Mouse (Mus musculus) heart, adult 11 months (tissue): ENCODE measurements around the gene Apbb2.

Experiments used
- DNase-seq: peaks from one replicate; pipeline ENCODE4 v3.0.0; 2022

The Apbb2 gene

DNA sequence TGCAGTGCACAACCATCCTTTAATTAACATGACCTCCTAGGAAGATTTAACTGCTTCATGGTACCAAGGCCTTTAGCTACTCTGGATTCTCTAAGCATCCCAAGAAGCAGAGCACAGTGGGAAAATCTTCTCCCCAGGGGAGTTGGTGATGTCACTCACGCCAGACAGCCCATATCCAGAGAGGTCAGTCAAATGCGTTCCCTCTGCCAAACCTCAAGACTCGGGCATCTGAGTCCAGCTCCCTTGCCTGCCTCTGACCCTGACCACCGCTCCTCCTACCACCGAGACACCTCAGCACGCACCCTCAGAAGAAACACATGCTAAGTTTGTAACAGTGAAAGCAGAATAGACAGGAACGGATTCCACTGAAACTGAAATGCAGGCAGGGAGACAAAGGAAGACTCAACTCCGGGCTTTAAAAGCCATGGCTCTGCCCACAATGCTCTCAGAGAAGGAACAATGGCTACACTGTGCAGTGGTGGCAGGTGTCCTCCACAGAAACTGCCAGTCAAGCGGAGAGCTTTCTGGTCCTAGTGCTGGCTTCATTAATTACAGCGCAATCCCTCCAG lies 72.9 kb downstream of the Apbb2 start:
- DNase-seq, result peak; percentile 95

DNA sequence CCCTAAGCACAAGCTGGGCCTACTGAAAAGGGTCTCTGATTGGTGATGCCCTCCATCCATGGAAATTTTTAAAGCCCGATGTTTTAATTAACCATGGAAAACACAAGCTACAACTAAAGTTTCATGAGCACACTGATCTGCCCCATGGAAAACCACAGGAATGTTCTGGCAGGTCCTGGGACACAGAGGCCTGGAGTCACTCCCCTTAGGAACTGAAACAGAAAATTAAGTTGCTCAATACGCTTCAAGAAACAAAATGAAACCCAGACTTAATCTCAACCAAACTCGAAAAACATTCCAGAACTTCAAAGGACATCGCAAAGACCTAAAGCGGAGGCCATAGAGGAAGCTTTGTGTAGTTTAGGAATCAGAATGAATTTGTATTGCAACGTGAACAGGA lies 74.8 kb downstream of the Apbb2 start:
- DNase-seq, result peak; percentile 96

DNA sequence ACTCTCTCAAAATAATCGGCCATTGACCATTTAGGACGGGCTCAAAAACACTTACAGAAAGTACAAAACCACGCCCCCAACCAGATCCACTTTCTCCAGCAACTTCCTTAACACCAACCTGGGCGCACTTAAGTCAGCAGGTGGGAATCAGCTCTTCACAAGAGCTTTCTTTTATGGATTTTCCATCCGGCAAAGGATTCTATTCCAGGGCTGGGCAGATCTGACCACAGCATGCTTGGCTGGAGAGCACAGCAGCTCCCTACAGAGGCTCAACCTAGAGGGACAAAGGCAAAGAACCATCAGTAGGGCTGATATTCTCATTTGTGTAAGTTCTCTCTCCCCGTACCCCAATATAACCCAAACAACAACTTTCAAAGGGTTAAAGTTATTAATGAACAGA lies 75.2 kb downstream of the Apbb2 start:
- DNase-seq, result peak; percentile 81

DNA sequence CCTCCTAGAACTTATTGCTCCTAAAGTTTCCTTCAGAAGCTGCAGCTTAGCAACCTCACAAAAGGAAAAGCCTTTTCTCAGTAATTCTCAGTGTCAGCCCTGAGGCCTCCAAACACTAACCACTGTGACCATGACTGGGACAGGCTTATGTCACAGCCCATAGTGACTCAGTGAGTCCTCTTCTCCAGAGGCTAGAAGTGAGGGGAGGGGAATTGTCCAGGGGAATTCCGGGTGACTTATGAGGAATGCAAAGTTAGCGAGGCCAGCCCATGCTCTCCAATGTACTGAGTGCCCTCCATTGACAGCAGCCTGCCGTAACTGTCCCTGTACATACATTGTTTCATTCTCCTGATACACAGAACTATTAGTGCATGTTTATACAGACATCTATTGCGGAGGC lies 76.1 kb downstream of the Apbb2 start:
- DNase-seq, result peak; percentile 82

DNA sequence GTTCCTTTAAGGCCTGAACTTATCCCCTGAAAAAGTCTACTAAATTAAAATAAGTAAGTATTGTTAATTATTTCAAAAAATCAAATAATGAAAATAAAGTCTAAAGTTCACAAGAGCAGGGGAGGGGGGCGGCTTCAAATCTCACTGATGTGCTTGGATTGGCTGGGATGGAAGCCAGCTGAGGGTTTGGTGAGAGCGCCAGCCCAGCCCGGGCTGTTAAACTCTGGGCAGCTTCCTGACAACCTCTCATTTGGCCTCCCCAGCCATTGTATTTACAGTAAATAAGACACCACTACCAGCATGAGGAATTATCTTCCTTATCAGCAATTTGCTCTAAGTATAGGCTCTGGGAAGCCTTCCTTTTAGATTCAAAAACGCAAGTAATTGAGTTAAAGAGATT lies 77.2 kb downstream of the Apbb2 start:
- DNase-seq, result peak; percentile 78

DNA sequence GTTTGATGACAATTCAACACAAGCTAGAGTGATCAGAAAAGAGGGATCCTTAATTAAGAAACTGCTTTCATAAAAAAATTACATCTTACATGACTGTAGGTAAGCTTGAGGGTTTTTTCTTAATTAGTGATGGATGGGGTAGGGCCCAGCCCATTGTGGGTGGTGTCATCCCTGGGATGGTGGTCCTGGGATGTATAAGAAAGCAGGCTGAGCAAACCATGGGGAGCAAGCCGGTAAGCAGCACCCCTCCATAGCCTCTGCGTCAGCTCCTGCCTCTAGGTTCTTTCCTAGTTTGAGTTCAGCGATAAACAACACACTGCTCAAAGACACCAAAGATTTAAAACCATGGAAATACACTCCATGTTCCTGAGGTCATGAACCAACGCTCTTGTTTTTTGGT lies 78.3 kb downstream of the Apbb2 start:
- peak; percentile 65 for DNase-seq

DNA sequence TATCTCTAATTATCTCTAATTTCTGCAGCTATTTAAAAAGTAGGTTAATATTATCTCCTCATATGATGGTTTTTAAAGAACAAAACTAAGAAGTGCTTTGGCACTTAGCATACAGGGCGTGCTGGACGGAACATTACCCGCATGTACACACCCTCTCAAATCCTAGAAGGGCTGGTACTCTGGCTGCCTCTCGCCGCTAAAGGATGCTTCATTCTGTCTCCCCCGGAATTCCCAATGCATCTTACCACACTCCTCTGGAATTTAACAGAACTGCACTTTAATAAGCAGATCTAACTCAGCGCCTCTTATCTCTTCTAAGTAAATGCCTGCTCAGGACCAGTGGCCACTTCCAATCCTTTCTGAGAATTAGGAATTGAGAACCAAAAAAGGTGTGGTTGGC lies 80.8 kb downstream of the Apbb2 start:
- DNase-seq, result peak; percentile 87

DNA sequence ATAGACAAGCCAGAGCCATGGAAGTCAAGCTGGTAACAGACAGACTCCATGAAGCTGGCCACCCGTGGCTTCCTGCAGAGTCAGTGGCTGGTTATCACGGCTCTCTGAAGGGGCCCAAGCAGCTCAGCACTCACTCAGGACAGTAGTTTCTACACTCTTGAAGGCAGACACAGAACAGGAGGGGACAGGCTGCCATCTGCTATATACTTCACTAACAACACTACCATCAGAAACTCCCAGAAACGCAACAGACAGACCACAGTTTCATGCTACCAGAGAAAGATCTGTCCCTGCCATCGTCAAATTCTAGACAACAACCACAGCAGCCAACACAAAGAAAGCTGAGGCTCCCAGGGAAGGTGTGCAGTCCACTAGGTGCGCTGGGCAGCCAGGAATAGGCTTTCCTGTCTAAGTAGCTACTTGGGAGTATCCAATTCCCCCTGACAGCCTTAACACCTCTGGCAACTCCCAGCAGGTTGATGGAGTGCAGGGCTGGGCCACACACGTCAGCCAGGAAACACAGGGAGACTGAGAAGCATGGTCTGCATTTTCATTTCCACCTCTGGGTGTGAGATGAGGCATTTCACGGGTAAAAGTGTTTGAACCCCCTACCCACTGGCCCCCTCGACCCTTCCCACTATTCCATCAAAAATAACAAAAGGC lies 81.8 kb downstream of the Apbb2 start:
- peak; percentile 84 for DNase-seq

DNA sequence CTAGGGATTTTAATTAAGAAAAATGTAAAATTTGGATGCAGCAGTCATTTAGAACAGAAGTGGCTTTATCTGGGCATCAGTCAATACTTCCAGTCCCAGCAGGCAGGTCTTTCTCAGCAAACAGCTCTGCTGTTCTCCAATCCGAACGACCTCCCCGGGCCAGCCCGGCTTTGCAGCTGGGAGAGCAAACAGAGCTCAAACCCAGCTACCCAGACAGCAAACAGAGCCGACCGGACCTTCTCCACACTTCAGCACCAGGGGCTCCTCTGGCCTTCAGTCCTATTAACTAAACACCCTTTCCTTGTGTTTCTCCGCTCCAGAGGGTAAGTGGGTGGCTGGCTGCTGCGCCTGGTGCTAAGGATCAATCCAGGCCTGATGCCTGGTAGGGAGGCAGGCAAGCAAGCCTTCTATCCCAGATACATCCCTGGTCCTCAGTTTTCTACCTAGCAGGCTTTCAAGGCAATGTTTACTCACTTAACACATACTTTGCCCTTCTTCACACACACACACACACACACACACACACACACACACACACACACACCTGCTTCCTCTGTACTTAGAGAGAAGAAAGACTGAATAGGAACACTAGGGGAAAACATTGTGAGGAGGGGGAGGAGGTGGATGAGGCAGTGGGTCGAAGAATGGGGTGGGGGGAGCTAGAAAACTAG lies 82.9 kb downstream of the Apbb2 start:
- peak; percentile 86 for DNase-seq

DNA sequence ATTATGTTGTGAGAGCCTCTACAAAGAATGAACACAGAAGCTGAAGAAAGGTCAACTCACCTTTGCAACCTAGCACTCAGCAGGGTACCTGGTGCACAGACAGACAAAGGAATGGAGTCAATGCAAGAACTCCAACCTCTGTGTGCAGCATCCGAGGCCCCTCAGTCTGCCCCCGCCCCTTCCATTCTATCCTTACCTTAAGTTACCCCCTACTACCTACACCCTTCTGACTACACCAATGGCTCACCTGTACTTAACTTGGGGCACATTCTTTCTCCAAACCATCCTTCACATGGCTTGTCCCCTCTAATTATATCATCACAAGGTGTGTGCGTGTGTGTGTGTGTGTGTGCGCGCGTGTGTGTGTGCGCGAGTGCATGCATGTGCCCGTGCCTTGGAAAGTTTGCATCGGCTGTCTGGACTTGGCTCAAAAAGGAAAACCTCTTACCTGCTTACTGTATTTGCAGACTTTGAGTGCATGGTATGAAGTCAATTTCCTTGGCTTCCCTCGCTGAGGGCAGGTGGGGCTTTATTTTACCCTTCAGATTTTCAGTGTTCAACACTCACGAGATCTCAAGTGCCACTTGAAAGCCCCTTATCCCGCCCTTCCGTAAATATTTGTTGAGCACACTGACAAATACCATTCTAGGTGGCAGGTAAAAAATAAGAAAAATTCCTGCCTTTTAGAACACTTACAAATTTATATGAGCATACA lies 84.7 kb downstream of the Apbb2 start:
- peak; percentile 79 for DNase-seq

DNA sequence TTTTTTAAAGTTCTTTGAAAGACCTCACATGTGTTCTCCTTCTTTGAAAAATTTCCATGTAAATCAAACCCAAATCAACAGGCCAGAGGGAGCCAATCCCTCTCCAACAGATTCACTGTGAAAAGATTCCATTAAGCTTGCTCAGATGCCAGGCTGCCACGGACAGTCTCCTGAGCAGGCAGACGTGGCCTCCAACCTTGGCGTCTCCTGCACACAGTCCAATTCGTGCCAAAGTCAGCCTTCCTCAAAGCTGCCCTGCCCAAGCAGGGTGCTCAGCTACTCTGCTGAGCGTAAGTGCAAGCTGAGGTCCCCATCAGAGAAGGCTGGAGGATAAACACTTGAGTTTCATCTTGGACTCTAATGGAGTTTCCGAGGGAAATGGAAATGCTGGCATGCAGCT lies 85.8 kb downstream of the Apbb2 start:
- peak; percentile 89 for DNase-seq

DNA sequence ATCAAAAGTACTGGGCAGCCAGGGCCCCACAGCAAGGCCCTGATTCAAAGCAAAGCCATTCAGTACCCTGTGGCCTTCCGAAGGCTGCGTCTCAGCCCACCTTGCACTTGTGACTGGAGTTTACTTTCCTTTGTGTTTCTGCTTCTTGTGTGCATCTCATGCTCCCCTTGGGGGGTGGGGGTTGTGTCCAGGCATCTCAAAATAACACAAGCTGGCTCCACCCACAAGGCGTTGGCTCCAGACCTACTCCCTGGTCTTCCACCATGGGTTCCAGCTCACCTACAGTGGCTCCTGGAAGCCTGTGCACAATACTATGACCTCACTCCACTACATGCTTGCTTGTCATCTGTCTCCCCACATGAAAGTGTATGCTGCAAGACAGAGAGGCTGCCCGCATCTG lies 88.2 kb downstream of the Apbb2 start:
- peak; percentile 92 for DNase-seq

DNA sequence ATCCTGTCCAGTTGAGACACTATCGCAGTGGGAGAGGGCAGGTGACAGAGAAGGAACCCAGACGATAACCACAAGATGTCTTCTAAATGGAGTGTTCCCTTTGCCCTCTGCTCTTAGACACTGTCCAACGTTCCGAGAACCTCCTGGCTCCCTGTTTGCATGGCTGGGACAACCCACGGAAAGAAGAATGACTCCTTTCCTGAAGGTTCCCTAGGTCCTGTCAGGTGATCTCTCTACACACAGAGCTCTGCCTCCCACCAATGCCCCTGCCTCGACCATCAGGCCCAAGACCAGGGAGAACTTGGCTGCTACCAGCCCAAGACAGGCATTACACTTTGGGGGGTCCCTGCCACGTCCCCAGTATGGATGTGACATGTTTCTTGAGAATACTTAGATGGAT lies 89.0 kb downstream of the Apbb2 start:
- DNase-seq, result peak; percentile 78

DNA sequence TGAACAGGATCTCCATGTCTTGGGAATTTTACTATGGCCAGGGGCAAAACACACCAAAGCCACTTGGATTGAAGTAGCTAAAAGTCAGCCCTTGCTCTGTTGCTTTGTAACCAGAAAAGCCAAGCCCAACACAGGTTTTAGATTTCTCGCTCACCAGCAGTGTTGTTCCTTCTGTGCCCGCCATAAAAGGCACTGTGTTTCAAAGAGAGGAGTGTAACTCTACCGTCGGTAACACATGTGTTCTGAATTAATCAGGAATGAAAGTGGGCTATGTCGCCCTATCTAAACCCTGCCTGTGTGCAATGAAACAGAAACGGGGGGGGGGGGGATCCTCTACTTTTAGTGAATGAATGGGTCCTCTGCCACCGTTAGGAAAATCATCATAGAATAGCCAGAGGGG lies 90.0 kb downstream of the Apbb2 start:
- peak; percentile 42 for DNase-seq

DNA sequence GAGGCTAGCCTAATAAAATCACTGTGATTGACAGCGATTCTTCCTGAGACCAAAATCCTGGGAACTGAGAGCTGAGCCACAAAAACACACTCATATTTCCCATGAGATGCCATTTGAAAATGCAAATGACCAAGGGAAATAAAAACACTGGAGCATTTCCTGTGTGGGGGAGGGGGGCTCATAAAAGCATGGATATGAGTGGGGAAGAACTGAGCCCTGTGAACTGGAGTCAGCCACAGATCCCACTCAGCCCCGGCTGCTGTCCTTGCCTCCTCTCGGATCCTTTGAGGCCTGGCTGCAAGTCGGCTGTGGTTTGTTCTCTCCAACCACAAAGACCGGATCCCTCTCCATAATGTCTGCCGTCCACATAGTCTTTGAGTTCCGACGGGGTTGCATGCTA lies 91.5 kb downstream of the Apbb2 start:
- peak; percentile 96 for DNase-seq

DNA sequence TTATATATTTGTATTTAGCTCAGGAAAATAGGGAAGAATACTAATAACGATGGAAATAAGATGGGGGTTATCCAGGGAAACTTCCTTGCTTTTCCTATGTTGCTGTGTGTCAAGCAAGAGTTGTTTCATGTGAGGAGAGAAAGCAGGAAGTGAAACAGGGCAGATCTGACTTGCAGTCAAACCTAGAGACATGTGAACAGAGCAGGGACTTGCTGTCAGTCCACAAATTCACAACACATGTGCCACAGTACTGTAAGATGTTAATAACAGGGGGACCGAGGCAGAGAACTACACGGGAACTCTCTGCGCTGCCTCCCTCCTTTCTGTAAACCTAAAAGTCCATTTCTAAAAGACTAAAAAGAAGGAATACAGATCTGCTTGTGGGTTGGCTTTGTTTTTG lies 93.6 kb downstream of the Apbb2 start:
- peak; percentile 80 for DNase-seq

DNA sequence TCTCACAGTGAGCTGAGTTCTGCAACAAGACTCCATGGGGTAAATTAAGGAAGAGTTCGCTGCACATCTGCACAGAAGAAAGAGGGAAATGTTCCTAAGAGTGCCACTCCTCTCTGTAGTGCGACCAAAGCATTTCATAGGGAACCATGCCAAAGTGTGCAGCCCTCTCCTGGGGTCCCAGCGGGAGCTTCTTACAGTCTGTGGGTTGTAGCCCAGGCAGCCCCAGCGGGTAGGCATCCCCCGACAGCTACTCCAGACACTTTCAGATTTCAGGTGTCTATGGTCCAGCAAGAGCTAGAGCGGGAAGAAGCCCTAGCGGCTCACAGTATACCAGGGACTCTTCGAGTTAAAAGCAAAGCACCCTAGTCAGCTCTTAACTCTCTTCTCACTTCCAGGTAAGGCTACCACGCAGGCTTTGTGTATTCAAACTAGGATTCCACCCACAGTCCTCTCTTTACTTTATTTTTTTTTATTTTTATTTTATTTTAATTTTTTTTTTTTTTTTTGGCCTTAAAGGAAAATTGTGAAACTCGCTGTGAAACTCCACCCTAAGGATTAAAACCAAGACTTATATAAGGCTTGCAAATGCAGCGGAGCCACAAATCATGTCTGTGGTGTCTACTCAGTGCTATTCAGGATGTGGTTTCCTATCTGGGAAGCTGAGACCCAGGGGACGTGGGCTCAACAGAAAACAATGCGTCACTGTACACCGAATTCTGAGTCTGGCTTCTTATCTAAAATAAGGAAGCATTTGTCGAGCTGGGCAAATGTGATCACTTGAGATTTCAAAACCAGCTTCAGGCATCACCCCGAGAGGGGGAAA lies 94.7 kb downstream of the Apbb2 start:
- peak; percentile 98 for DNase-seq

DNA sequence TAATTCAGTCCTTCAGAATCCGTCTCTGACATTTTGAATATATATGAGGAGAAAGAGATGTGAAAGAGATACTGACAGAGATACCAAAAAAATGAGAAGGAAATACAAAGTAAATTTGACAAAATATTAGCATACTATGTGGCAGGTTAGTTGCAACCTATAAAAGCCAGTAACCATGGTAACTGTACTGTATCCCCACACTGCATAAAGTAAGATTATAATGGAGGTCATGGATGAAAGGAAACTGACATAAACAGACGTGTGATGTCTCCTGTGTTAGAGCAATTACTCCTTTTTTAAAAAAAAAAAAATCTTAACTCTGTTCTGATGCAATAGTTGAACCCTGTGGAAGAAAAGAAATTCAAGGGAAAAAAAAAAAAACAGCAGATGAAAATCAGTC lies 97.3 kb downstream of the Apbb2 start:
- no peak for DNase-seq

DNA sequence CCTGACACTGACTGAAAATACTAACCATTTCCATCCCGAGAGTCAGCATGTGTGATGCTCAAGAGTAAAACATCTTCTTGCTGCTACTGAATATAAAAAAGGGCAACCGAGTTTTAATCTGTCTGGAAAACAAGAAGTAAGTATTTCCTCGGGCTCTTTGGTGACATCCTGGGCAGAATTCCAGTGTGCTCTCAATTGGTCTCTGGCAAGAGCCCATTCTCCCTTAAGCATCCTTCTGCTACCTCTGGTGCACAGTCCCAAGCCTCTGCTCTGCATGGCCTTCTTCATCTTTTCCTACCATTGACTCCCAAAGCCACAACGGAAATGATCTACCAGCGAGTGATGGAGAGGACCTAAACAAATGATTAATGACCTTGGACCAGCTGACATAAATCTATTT lies 99.1 kb downstream of the Apbb2 start:
- peak; percentile 85 for DNase-seq

DNA sequence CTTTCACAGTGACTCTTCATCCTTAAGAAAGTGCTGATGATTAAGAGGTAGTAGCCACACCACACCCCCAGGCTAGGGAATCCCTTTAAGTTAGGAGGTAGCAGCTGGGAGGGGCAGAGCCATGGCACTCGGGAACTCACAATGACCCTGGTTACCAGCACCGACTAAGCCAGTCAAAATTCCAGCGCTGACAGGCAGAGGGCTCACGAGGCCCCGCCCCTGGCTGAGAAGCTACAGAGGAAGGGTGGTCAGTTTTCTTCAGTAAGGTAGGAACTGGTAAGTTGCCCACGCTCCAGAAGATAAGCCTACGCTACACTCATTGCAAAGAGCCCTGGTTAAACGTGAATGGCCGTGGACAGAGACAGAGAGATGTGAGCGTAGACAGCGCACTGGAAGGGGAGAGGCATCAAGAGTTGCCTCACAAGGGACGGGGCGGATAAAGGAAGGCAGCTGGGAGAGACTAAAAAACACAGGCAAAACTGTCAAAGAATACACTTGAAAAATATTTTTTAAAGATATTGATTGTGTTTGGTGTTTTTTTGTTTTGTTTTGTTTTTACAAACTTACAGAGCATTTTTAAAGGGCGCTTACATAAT lies 100.1 kb downstream of the Apbb2 start:
- peak; percentile 90 for DNase-seq

DNA sequence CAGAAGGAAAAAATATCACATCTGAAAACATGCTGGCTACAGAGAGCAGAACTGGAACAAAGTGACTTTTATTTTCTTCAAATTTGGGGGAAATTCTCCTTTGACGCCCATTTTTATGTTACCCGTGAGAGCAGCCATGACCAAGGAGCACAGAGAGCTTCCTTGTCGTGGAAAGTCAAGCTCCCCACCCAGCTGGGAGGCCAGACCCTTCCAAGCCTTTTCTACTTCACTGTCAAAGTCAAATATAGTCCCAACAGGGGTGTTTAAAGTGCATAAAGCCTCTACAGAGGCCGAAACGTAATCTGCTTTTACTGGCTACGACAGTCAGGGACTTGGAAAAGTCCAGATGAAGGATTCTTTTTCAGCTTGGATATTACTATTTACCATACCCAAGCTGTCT lies 101.1 kb downstream of the Apbb2 start:
- peak; percentile 82 for DNase-seq

DNA sequence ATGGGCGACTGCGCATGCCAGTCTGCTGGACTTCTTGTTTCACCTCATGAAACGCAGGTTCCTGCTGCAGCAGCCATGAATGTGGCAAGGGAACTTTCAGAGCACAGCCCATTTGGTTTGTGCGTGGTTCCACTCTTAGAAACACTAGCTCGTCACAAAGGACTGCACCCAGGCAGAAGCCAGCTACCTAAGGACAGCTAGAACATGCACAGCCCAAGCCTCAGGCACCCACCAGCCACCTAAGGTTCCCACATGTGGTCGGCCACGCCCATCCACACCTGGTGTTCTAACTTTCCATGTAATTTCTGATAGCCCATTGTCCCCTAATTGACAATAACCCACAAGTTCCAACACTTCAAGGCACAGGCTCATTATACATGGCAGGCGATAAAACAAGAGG lies 102.3 kb downstream of the Apbb2 start:
- peak; percentile 74 for DNase-seq

DNA sequence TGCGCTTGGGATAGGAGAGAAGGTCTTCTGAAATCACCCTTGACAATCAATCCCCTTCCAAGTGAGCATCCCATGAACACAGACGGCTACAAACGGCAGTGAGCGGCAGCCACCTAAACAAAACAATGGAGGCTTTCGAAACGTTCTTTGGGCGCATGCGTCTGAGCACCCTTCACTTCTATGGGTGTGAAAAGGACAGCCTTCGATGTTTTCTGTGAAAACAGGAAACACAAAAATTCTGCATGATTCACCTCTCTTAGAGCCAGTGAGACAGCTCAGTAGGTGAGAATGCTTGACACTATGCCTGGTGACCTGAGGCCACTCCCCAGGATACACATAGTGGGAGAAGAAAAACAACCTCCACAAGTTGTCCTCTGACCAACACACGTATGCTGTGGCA lies 103.3 kb downstream of the Apbb2 start:
- peak; percentile 87 for DNase-seq
